Mouse (Mus musculus): ENCODE data around the gene Btbd6.

DNA sequence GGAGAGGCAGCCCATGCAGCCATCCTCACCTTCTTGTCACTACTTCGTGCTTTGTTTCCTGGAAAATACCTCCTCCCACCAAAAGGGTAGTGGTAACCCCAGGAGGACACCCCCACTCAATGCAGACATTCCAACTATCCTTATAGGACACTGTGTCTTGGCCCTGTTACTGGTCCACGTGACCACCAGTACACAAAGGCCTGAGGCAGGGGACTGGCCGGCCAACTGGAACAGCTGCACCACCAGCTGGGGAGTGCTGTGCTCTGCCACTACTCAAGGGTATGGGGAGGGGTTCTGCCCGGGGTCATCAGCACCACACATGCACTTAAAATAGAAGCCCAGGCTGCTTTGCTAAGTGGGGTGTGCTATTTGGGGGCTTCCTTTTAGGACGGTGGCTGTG lies 51.8 kb downstream of the Btbd6 start:
- TF ChIP-seq CTCF (IDR thresholded peaks at IDR 0.05; ENCODE audit: insufficient read depth, low read length) (no peak), POLR2A (IDR thresholded peaks at IDR 0.05; ENCODE audit: borderline replicate concordance, extremely low read depth, low read depth, low read length) (no peak)
